Mouse (Mus musculus): ENCODE measurements around the gene Hypk. TPM values are rescaled to one million over a fixed set of nuclear protein-coding genes. Genes with fewer than 3 reads are reported as not detected.
"Not testable (repeated sequence)": the region's sequence is repeated elsewhere in the genome, so short reads cannot be mapped to it uniquely, and the experiment has no call there.

Gene Hypk
- polyA plus RNA-seq, 1 experiment: 26.4 TPM

DNA sequence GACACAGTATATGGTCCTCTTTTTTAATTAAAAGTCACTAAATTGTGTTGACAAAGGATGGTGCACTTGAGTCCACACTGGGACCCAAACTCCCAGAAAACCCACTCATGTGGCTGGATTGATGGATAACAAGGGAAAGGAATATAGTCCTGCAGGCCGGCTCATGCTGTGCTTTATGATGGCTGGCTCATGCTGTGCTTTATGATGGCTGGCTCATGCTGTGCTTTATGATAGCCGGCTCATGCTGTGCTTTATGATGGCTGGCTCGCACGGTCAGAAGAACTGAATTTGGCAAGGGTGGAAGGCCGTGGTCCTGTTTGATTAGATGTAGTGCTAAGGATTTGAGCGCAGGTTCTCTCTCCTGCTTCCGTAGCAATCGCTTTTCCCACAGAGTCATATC, 30.5 kb downstream of the Hypk start:
- H3K36me3 ChIP-seq (ENCODE audit: control insufficient read depth, insufficient read depth): no peaks in the 10 kb centered on the region
- peaks cover 7% of the 10 kb centered on the region for H3K27me3 ChIP-seq (ENCODE audit: control insufficient read depth, insufficient read depth, insufficient read length)
- H3K79me2 ChIP-seq (ENCODE audit: control insufficient read depth, insufficient read depth): no peaks in the 10 kb centered on the region
- H3K4me3 ChIP-seq: no peak overlapping the region
- TF ChIP-seq TCF12 (IDR thresholded peaks at IDR 0.05; ENCODE audit: insufficient read depth, poor library complexity, severe bottlenecking) (no peak), POLR2AphosphoS2 (IDR thresholded peaks at IDR 0.05; ENCODE audit: insufficient read length, low read depth) (no peak), MAX (IDR thresholded peaks at IDR 0.05; ENCODE audit: low read depth) (no peak), USF1 (IDR thresholded peaks at IDR 0.05; ENCODE audit: low read depth) (no peak), POLR2A (IDR thresholded peaks at IDR 0.05; ENCODE audit: insufficient read length, low read depth) (no peak), REST (IDR thresholded peaks at IDR 0.05; ENCODE audit: insufficient read depth, insufficient read length) (no peak), E2F4 (IDR thresholded peaks at IDR 0.05; ENCODE audit: insufficient read depth) (no peak), SRF (IDR thresholded peaks at IDR 0.05; ENCODE audit: control insufficient read depth, insufficient read length, low read depth) (no peak), CEBPB (IDR thresholded peaks at IDR 0.05; ENCODE audit: insufficient read depth, poor library complexity, severe bottlenecking) (no peak), MYOG (IDR thresholded peaks at IDR 0.05; ENCODE audit: control insufficient read depth in 1 of 3, insufficient read depth in 1 of 3, insufficient read length in 2 of 3, low read depth in 2 of 3) (no peak), MYOD1 (IDR thresholded peaks at IDR 0.05; ENCODE audit: control insufficient read depth in 1 of 3, insufficient read length in 2 of 3, low read depth in 2 of 3) (no peak), TCF3 (IDR thresholded peaks at IDR 0.05; ENCODE audit: insufficient read length, low read depth) (no peak)
- no peak overlapping the region for H3ac ChIP-seq (ENCODE audit: control insufficient read depth, insufficient read length)
- no peak overlapping the region for H3K4me2 ChIP-seq (ENCODE audit: low read depth)

- not testable (repeated sequence) for H3K4me2 ChIP-seq (ENCODE audit: low read depth); H3ac ChIP-seq (ENCODE audit: control insufficient read depth, insufficient read length); H3K4me3 ChIP-seq
Measured at GRCm38 (mm10) chr2:121484403-121484802, 31.3 kb downstream of the Hypk start.

GRCm38 (mm10) chr2:121501550-121501949, 48.5 kb downstream of the Hypk start:
- not testable (repeated sequence) for H3K27me3 ChIP-seq (ENCODE audit: control insufficient read depth, insufficient read depth, insufficient read length); H3K36me3 ChIP-seq (ENCODE audit: control insufficient read depth, insufficient read depth); H3K4me3 ChIP-seq; H3K79me2 ChIP-seq (ENCODE audit: control insufficient read depth, insufficient read depth); H3ac ChIP-seq (ENCODE audit: control insufficient read depth, insufficient read length); H3K4me2 ChIP-seq (ENCODE audit: low read depth)

More at GRCm38 (mm10) chr2:121484403-121484802, 31.3 kb downstream of the Hypk start:
- not testable (repeated sequence) for H3K79me2 ChIP-seq (ENCODE audit: control insufficient read depth, insufficient read depth); H3K27me3 ChIP-seq (ENCODE audit: control insufficient read depth, insufficient read depth, insufficient read length); H3K36me3 ChIP-seq (ENCODE audit: control insufficient read depth, insufficient read depth)

GRCm38 (mm10) chr2:121505942-121506882, 53.1 kb downstream of the Hypk start, which contains the start of the genes Mfap1a and Wdr76:
Mfap1a (minus strand) TSS chr2:121506665.
Wdr76 (plus strand) TSS chr2:121506723.
- H3K36me3 ChIP-seq (ENCODE audit: control insufficient read depth, insufficient read depth); H3K27me3 ChIP-seq (ENCODE audit: control insufficient read depth, insufficient read depth, insufficient read length): not testable (repeated sequence)
- H3K4me3 ChIP-seq: peak within 1 kb of the TSS; percentile 69
- peak within 1 kb of the TSS; percentile 83 for H3K4me2 ChIP-seq (ENCODE audit: low read depth)
- H3ac ChIP-seq (ENCODE audit: control insufficient read depth, insufficient read length): peak within 1 kb of the TSS; percentile 6
- peaks cover 31% of the 10 kb centered on the region for H3K79me2 ChIP-seq (ENCODE audit: control insufficient read depth, insufficient read depth)
- TF ChIP-seq POLR2AphosphoS2 (IDR thresholded peaks at IDR 0.05; ENCODE audit: insufficient read length, low read depth): peak; percentile 91
- peak; percentile 88 for TF ChIP-seq POLR2A (IDR thresholded peaks at IDR 0.05; ENCODE audit: insufficient read length, low read depth)
- TF ChIP-seq TCF12 (IDR thresholded peaks at IDR 0.05; ENCODE audit: insufficient read depth, poor library complexity, severe bottlenecking): peak; percentile 4
- peak; percentile 84 for TF ChIP-seq E2F4 (IDR thresholded peaks at IDR 0.05; ENCODE audit: insufficient read depth)
- peak in 2 of 3 experiments; percentile 22 to 68 for TF ChIP-seq MYOG (IDR thresholded peaks at IDR 0.05; ENCODE audit: control insufficient read depth in 1 of 3, insufficient read depth in 1 of 3, insufficient read length in 2 of 3, low read depth in 2 of 3)
- TF ChIP-seq MYOD1 (IDR thresholded peaks at IDR 0.05; ENCODE audit: control insufficient read depth in 1 of 3, insufficient read length in 2 of 3, low read depth in 2 of 3): peak in 2 of 3 experiments; percentile 29 to 50

- peak overlapping the region; percentile 69 for H3K4me3 ChIP-seq
Measured at GRCm38 (mm10) chr2:121507173-121507950, 54.3 kb downstream of the Hypk start.

More at GRCm38 (mm10) chr2:121507173-121507950, 54.3 kb downstream of the Hypk start:
- peak overlapping the region; percentile 83 for H3K4me2 ChIP-seq (ENCODE audit: low read depth)
- H3K27me3 ChIP-seq (ENCODE audit: control insufficient read depth, insufficient read depth, insufficient read length): no peaks in the 10 kb centered on the region
- H3ac ChIP-seq (ENCODE audit: control insufficient read depth, insufficient read length): no peak overlapping the region
- no peak for TF ChIP-seq MAX (IDR thresholded peaks at IDR 0.05; ENCODE audit: low read depth)
- no peak for TF ChIP-seq USF1 (IDR thresholded peaks at IDR 0.05; ENCODE audit: low read depth)
- H3K36me3 ChIP-seq (ENCODE audit: control insufficient read depth, insufficient read depth): no peaks in the 10 kb centered on the region
- peaks cover 31% of the 10 kb centered on the region for H3K79me2 ChIP-seq (ENCODE audit: control insufficient read depth, insufficient read depth)

Measured in myocyte (in vitro differentiated cells).